Mouse (Mus musculus): ENCODE data around the gene Gstp1.

- TF ChIP-seq CTCF (IDR thresholded peaks at IDR 0.05; ENCODE audit: low read depth) (no peak), EP300 (IDR thresholded peaks at IDR 0.05; ENCODE audit: low read depth) (no peak)
Observed at GRCm38 (mm10) chr19:4087090-4087489, 49.3 kb upstream of the Gstp1 start.

Data from heart, postnatal 0 days (tissue).